Mouse (Mus musculus) thymus, adult 2 months (tissue): ENCODE results near the gene Erbb2. TPM values are rescaled to one million over a fixed set of nuclear protein-coding genes. Genes with fewer than 3 reads are reported as not detected.

Experiments used
- DNase-seq: peaks from one replicate; pipeline ENCODE4 v3.0.0; 2021
- H3K27ac ChIP-seq: fragments of 200-500 bp; 2 replicates; pipeline ENCODE4 v1.5.1; 2012; ENCODE audit warnings: low read length, control low read depth; ENCODE audit not compliant: control insufficient read depth, insufficient read depth
- H3K27me3 ChIP-seq: fragments of 200-500 bp; 2 replicates; pipeline ENCODE4 v1.6.1; 2012; ENCODE audit warnings: mild to moderate bottlenecking, low read length, moderate library complexity, mixed read lengths; ENCODE audit not compliant: control insufficient read depth, insufficient read depth
- H3K36me3 ChIP-seq: fragments of 200-500 bp; 2 replicates; pipeline ENCODE4 v1.6.1; 2012; ENCODE audit warnings: mild to moderate bottlenecking, low read length, moderate library complexity; ENCODE audit not compliant: control insufficient read depth, insufficient read depth
- H3K4me1 ChIP-seq: fragments of 200-500 bp; replicated peaks from 2 replicates; pipeline ENCODE4 v1.6.1; 2012; ENCODE audit warnings: low read length; ENCODE audit not compliant: control insufficient read depth, insufficient read depth
- H3K4me3 ChIP-seq: fragments of 200-500 bp; 2 replicates; pipeline ENCODE4 v1.5.1; 2012; ENCODE audit warnings: mild to moderate bottlenecking, low read length, control low read depth, moderate library complexity; ENCODE audit not compliant: control insufficient read depth, insufficient read depth
- CTCF ChIP-seq: fragments of 200-500 bp; IDR thresholded peaks from 2 replicates; pipeline ENCODE4 v1.5.1; 2012; ENCODE audit warnings: mild to moderate bottlenecking, control low read depth, low read length, moderate library complexity, borderline replicate concordance; ENCODE audit not compliant: control insufficient read depth, poor library complexity, insufficient read depth; ENCODE audit errors: extremely low read depth
- POLR2A ChIP-seq: fragments of 200-500 bp; IDR thresholded peaks from 2 replicates; pipeline ENCODE4 v1.6.1; 2012; ENCODE audit warnings: mild to moderate bottlenecking, low read length, control low read depth, moderate library complexity; ENCODE audit not compliant: control insufficient read depth, poor library complexity, insufficient read depth; ENCODE audit errors: extremely low read depth
- WGBS: fragments of 180-500 bp; shearing (Covaris S2); methylation state at CpG from one replicate; pipeline ENCODE4 v1.1.7; 2018; 5-methylcytosine and 5-hydroxymethylcytosine counted together
- polyA plus RNA-seq: library from polyadenylated mRNA; depleted of rRNA; stranded (reverse); fragments of >200 nt; gene quantifications from 2 replicates; pipeline ENCODE4 v1.2.3, GENCODE M21; 2012

The Erbb2 gene
- polyA plus RNA-seq, 1 experiment: 6.6 TPM

GRCm38 (mm10) chr11:98413731-98414130 lies 1.5 kb downstream of the Erbb2 start:
- TF ChIP-seq POLR2A (no peak), CTCF (no peak)
- no peaks in the 10 kb centered on the region for H3K36me3 ChIP-seq
- H3K4me1 ChIP-seq: peaks cover 5% of the 10 kb centered on the region; the same call in 1 of the 2 replicates
- WGBS: 36% methylated on average over 7 of the region's 7 CpGs
- no peak overlapping the region for H3K27ac ChIP-seq
- peaks cover 20% of the 10 kb centered on the region for H3K27me3 ChIP-seq
- no peak for DNase-seq
- no peak overlapping the region for H3K4me3 ChIP-seq

DNA sequence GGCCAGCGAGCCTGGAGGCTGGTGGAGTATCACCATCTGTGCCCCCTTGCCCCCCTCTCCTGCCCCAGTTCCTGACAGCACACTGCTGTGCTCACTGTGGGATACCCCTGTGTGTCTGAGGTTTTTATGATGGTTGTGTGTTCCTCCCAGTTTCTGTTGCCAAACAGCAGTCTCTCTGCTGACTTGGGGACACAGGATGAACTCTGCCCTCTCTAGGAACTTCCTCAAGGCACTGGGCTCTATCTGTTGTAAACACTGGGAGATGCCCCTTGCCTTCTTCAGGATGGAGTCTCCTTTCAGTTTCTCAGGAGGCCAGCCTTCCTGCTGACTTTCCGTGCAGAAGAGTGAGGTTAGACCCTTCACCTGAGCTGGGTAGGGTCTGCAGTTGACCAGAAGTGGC lies 1.9 kb downstream of the Erbb2 start:
- 32% methylated on average over 2 of the region's 2 CpGs for WGBS
- TF ChIP-seq CTCF (no peak), POLR2A (no peak)
- H3K36me3 ChIP-seq: no peaks in the 10 kb centered on the region
- H3K27ac ChIP-seq: no peak overlapping the region
- no peak overlapping the region for H3K4me3 ChIP-seq
- peaks cover 5% of the 10 kb centered on the region; the same call in 1 of the 2 replicates for H3K4me1 ChIP-seq
- no peak for DNase-seq
- peaks cover 20% of the 10 kb centered on the region for H3K27me3 ChIP-seq

GRCm38 (mm10) chr11:98417074-98417473 lies 4.8 kb downstream of the Erbb2 start:
- TF ChIP-seq CTCF (no peak), POLR2A (no peak)
- no peak for DNase-seq
- no peak overlapping the region for H3K27ac ChIP-seq
- no peak overlapping the region for H3K4me3 ChIP-seq
- H3K27me3 ChIP-seq: peaks cover 9% of the 10 kb centered on the region
- H3K4me1 ChIP-seq: peaks cover 5% of the 10 kb centered on the region; the same call in 1 of the 2 replicates
- no peaks in the 10 kb centered on the region for H3K36me3 ChIP-seq
- 83% methylated on average over 1 of the region's 1 CpGs for WGBS

DNA sequence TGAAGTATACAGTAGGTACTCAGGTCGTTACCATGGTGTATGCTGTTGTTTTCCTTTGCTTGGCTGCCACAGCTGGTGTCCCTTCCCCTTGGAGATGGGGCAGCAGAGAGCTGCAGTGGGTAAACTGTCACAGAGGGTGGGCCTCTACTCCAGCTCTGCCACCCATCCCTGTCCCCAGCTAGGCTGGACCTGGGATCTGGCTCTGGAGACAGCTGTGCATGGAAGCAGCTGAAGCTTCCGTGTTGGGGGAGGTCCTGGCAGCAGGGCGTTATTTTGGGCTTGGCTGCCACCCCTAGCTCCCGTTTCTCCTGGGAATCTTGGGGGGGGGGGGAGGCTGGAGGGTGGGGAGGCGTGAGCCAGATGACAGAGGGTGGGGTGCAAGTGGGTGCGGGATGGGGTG lies 6.0 kb downstream of the Erbb2 start:
- Histone ChIP-seq H3K36me3 (no peaks in the 10 kb centered on the region), H3K4me3 (no peak overlapping the region), H3K4me1 (no peaks in the 10 kb centered on the region), H3K27me3 (no peaks in the 10 kb centered on the region; the same call in none of the 2 replicates), H3K27ac (no peak overlapping the region)
- no peak for TF ChIP-seq CTCF
- DNase-seq: no peak
- WGBS: 78% methylated on average over 6 of the region's 6 CpGs

GRCm38 (mm10) chr11:98418939-98419547 lies 6.8 kb downstream of the Erbb2 start:
- Histone ChIP-seq H3K36me3 (no peaks in the 10 kb centered on the region), H3K4me3 (no peak overlapping the region), H3K27me3 (no peaks in the 10 kb centered on the region; the same call in 1 of the 2 replicates), H3K4me1 (no peaks in the 10 kb centered on the region), H3K27ac (no peak overlapping the region)
- TF ChIP-seq POLR2A (no peak), CTCF (no peak)
- 85% methylated on average over 10 of the region's 10 CpGs for WGBS
- DNase-seq: no peak

DNA sequence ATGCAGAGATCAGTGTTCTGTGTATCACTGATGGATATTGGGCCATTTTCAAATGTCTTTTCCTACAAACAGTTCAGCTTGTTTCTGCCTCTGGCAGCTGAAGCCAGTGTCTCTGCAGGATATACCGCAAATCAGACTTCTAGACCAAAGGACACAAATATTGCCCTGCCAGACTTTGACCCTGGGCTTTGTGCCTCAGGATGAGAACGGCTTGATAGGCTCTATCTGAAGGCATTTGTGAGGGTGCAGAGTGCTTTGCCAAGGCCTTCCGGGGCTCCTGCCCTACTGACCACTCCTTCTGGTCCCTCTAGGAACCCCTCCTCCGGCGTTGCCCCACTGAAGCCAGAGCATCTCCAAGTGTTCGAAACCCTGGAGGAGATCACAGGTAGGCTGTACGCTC lies 14.3 kb downstream of the Erbb2 start:
- Histone ChIP-seq H3K27ac (no peak overlapping the region), H3K4me3 (no peak overlapping the region), H3K27me3 (no peaks in the 10 kb centered on the region), H3K36me3 (no peaks in the 10 kb centered on the region), H3K4me1 (no peaks in the 10 kb centered on the region)
- no peak for DNase-seq
- WGBS: 94% methylated on average over 7 of the region's 7 CpGs
- no peak for TF ChIP-seq POLR2A
- no peak for TF ChIP-seq CTCF

- H3K4me3 ChIP-seq: no peak overlapping the region
- no peak for TF ChIP-seq POLR2A
- no peak for TF ChIP-seq CTCF
- no peak overlapping the region for H3K27ac ChIP-seq
- H3K4me1 ChIP-seq: no peaks in the 10 kb centered on the region
- DNase-seq: no peak
- WGBS: 92% methylated on average over 5 of the region's 5 CpGs
- no peaks in the 10 kb centered on the region for H3K27me3 ChIP-seq
- no peaks in the 10 kb centered on the region for H3K36me3 ChIP-seq
These were observed 16.2 kb downstream of the Erbb2 start for GRCm38 (mm10) chr11:98428436-98428835.
